Mouse (Mus musculus): Measurements from ENCODE around the gene Asb6. TPM values are rescaled to one million over a fixed set of nuclear protein-coding genes. Genes with fewer than 3 reads are reported as not detected.

Gene Asb6
- total and polyA plus RNA-seq, 3 experiments: 50.1 to 54.6 TPM; not detected in 1

DNA sequence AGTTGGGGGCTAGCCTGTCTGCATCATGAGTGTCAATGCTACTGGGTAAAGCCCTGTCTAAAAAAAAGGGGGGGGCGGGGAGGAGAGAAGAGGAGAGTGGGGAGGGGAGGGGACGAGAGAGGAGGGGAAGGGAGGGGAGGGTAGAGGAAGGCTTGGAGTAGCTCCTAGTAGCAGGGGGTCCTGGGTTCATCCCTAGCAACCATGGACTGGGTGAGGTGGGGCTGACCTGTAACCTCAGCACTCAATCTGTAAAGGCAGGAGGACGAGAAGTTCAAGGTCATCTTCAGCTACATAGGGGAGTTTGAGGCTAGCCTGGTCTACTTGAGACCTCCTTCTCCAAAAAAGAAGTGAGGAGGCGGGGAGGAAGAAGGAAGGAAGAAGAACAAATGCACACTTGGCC, 31.9 kb upstream of the Asb6 start:
- Histone ChIP-seq H3K79me2 (ENCODE audit: control insufficient read depth, insufficient read depth, low read length, poor library complexity) (no peaks in the 10 kb centered on the region), H3K27ac (ENCODE audit: control insufficient read depth, low read depth, low read length) (no peak overlapping the region), H3K36me3 (ENCODE audit: control insufficient read depth in 1 of 2, insufficient read depth in 2 of 2, low read length in 2 of 2) (no peaks in the 10 kb centered on the region), H3K9me3 (replicated peaks; ENCODE audit: insufficient read depth, low read length) (no peaks in the 10 kb centered on the region), H3K27me3 (ENCODE audit: control insufficient read depth in 1 of 2, insufficient read depth in 2 of 2, low read length in 2 of 2) (peaks cover 0 to 2% of the 10 kb centered on the region in 2 experiments; a peak in 2 of 4 replicates), H3K4me1 (ENCODE audit: control insufficient read depth in 1 of 2, insufficient read depth in 2 of 2, low read length in 2 of 2) (no peaks in the 10 kb centered on the region), H3K4me3 (ENCODE audit: control insufficient read depth in 1 of 2, insufficient read depth in 1 of 2, low read depth in 2 of 2, low read length in 2 of 2) (no peak overlapping the region), H3K9ac (ENCODE audit: control insufficient read depth, low read depth, low read length, poor library complexity, severe bottlenecking) (no peak overlapping the region)
- TF ChIP-seq POLR2A (IDR thresholded peaks at IDR 0.05; ENCODE audit: control insufficient read depth in 1 of 2, insufficient read depth in 1 of 2, low read depth in 1 of 2, low read length in 2 of 2, poor library complexity in 1 of 2): no peak
- no peak for TF ChIP-seq TBP (IDR thresholded peaks at IDR 0.05; ENCODE audit: low read depth, low read length)
- TF ChIP-seq JUND (IDR thresholded peaks at IDR 0.05; ENCODE audit: low read depth, low read length): no peak
- no peak for TF ChIP-seq EP300 (IDR thresholded peaks at IDR 0.05; ENCODE audit: low read depth in 1 of 2, low read length in 2 of 2)
- TF ChIP-seq MAFK (IDR thresholded peaks at IDR 0.05; ENCODE audit: borderline replicate concordance, low read depth, low read length): no peak
- TF ChIP-seq GABPA (IDR thresholded peaks at IDR 0.05; ENCODE audit: low read depth, low read length): no peak
- TF ChIP-seq SIN3A (IDR thresholded peaks at IDR 0.05; ENCODE audit: low read length): no peak
- no peak for TF ChIP-seq ZMIZ1 (IDR thresholded peaks at IDR 0.05; ENCODE audit: low read depth, low read length)
- TF ChIP-seq ELF1 (IDR thresholded peaks at IDR 0.05; ENCODE audit: low read depth, low read length): no peak
- DNase-seq (ENCODE audit: low read depth, low spot score): no peak

DNA sequence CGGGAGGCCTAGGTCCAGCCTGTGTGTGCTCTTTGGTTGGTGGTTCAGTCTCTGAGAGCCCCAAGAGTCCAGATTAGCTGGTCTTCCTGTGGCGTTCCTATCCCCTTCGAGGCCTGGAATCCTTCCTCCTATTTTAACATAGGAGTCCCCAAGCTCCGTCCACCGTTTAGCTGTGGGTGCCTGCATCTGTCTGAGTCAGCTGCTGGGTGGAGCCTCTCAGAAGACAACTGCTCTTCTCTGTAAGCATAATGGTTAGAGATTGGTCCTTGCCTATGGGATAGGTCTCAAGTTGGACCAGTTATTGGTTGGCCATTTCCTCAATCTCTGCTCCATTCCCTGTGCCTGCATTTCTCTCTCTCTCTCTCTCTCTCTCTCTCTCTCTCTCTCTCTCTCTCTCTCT, 29.6 kb upstream of the Asb6 start:
- Histone ChIP-seq H3K4me1 (ENCODE audit: control insufficient read depth in 1 of 2, insufficient read depth in 2 of 2, low read length in 2 of 2) (no peaks in the 10 kb centered on the region), H3K27ac (ENCODE audit: control insufficient read depth, low read depth, low read length) (no peak overlapping the region), H3K27me3 (ENCODE audit: control insufficient read depth in 1 of 2, insufficient read depth in 2 of 2, low read length in 2 of 2) (peaks cover 0 to under 1% of the 10 kb centered on the region in 2 experiments; a peak in 3 of 4 replicates), H3K9ac (ENCODE audit: control insufficient read depth, low read depth, low read length, poor library complexity, severe bottlenecking) (no peak overlapping the region), H3K9me3 (replicated peaks; ENCODE audit: insufficient read depth, low read length) (no peaks in the 10 kb centered on the region), H3K36me3 (ENCODE audit: control insufficient read depth in 1 of 2, insufficient read depth in 2 of 2, low read length in 2 of 2) (no peaks in the 10 kb centered on the region), H3K4me3 (ENCODE audit: control insufficient read depth in 1 of 2, insufficient read depth in 1 of 2, low read depth in 2 of 2, low read length in 2 of 2) (no peak overlapping the region), H3K79me2 (ENCODE audit: control insufficient read depth, insufficient read depth, low read length, poor library complexity) (no peaks in the 10 kb centered on the region)
- no peak for TF ChIP-seq MEF2A (IDR thresholded peaks at IDR 0.05; ENCODE audit: extremely low read depth, insufficient replicate concordance, low read depth, low read length, poor library complexity, severe bottlenecking)
- no peak for DNase-seq (ENCODE audit: low read depth, low spot score)

- Histone ChIP-seq H3K9ac (ENCODE audit: control insufficient read depth, low read depth, low read length, poor library complexity, severe bottlenecking) (no peak overlapping the region), H3K27ac (ENCODE audit: control insufficient read depth, low read depth, low read length) (no peak overlapping the region), H3K4me3 (ENCODE audit: control insufficient read depth in 1 of 2, insufficient read depth in 1 of 2, low read depth in 2 of 2, low read length in 2 of 2) (no peak overlapping the region), H3K27me3 (ENCODE audit: control insufficient read depth in 1 of 2, insufficient read depth in 2 of 2, low read length in 2 of 2) (peaks cover 0 to 1% of the 10 kb centered on the region in 2 experiments; a peak in 1 of 4 replicates), H3K36me3 (ENCODE audit: control insufficient read depth in 1 of 2, insufficient read depth in 2 of 2, low read length in 2 of 2) (no peaks in the 10 kb centered on the region), H3K9me3 (replicated peaks; ENCODE audit: insufficient read depth, low read length) (no peaks in the 10 kb centered on the region), H3K79me2 (ENCODE audit: control insufficient read depth, insufficient read depth, low read length, poor library complexity) (no peaks in the 10 kb centered on the region), H3K4me1 (ENCODE audit: control insufficient read depth in 1 of 2, insufficient read depth in 2 of 2, low read length in 2 of 2) (no peaks in the 10 kb centered on the region)
- no peak for TF ChIP-seq USF1 (IDR thresholded peaks at IDR 0.05; ENCODE audit: low read depth, low read length)
- no peak for TF ChIP-seq POLR2AphosphoS2 (IDR thresholded peaks at IDR 0.05; ENCODE audit: low read length)
- no peak for TF ChIP-seq MAX (IDR thresholded peaks at IDR 0.05; ENCODE audit: low read length)
- DNase-seq (ENCODE audit: low read depth, low spot score): no peak
Measured at GRCm38 (mm10) chr2:30857076-30857475, 26.9 kb upstream of the Asb6 start.
